Mouse (Mus musculus) activated CD4-positive, CD25-positive, alpha-beta regulatory T cell, adult 4 months (primary cell): Measurements from ENCODE around the gene Farsa. TPM values are rescaled to one million over a fixed set of nuclear protein-coding genes. Genes with fewer than 3 reads are reported as not detected.
A peak's percentile ranks its signal among the peaks of the same experiment; 100 is the strongest.

ENCODE experiments used
- ATAC-seq: one replicate; pipeline ENCODE4 v1.8.0; 2017
- polyA plus RNA-seq, 2 experiments: library from polyadenylated mRNA; unstranded; fragments of 100-300 nt; shearing (Covaris generic); gene quantifications; one replicate each; pipeline ENCODE4 v1.2.1; 2017

Farsa gene
- polyA plus RNA-seq, 2 experiments from 2014 or later, result 45.8 to 58.4 TPM

DNA sequence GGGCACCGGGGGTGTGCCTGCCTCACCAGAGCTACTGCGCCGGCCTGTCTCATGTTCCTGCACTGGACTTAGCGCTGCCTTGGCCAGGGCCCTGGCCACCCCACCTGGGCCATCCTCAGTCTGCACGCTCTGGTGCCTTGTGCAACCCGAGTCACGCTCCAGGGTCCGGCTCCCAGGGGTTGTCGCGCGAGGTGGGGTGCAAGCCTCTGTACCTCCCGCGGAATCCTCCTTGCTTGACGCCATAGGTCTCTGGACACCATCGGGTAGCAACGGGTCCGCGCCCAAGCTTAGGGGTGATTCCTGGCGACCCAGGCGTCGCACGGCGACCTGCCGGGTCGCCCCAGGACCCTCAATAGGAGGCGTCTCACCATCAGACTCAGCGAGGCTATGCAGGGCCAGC is 55.6 kb downstream of the Farsa start:
- ATAC-seq, result no peak

GRCm38 (mm10) chr8:84912895-84913501 is 56.2 kb downstream of the Farsa start:
- peak; percentile 67 for ATAC-seq

GRCm38 (mm10) chr8:84913502-84913900 is 56.7 kb downstream of the Farsa start:
- no peak for ATAC-seq

DNA sequence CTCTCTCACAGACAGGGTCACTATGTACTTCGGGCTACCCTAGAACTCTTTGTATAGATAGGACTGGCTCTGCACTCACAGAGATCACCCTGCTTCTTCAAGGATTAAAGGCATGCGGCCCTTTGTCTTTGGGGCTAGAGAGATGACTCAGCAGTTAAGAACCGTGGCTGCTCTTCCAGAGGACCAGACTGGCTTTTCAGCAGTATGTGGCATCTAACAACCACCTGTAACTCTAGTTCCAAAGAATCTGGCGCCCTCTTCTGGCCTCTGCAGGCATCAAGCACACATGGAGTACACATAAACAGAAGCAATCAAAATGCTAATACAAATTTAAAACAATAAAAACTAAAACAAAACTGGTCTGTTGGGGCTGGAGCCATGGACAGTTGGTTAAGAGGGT is 57.2 kb downstream of the Farsa start:
- no peak for ATAC-seq

DNA sequence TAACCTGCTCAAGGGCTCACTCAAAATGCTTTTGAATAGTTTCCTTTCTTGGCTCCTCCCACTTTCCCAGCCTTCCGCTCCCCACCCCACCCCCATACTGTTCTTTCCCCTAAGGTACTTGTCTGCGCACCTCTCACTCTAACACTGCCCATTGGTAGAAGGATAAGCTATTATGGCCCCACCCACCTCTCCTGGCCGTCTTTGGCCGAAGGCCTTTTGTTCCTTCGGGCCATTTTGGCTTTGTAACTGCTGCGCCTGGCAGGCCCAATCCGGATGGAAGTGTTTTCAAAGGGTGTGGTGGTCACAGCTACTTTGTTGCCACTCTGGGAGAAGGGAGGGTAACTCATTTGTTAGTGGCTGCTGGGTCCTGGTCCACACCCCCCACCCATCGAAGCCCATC is 58.5 kb downstream of the Farsa start:
- no peak for ATAC-seq

DNA sequence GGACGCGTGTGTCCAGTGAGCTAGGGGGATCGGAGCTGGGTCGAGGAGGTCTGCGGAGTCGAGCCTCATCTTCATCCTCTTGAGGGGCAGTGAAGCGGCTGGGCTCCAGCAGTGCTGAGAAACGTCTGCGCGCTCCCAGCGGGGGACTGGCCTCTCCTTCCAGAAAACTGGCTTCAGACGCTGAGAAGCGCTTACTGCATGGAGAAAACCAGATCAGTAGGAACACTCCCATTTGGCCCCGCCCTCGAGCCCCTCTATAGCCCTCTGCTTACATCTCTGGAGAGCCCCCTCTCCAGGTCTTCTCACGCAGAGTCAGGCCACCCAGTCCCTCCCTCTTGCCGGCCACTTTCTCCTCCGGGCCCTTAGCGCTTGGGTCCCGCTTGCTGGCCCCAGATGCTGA is 61.0 kb downstream of the Farsa start:
- no peak for ATAC-seq

DNA sequence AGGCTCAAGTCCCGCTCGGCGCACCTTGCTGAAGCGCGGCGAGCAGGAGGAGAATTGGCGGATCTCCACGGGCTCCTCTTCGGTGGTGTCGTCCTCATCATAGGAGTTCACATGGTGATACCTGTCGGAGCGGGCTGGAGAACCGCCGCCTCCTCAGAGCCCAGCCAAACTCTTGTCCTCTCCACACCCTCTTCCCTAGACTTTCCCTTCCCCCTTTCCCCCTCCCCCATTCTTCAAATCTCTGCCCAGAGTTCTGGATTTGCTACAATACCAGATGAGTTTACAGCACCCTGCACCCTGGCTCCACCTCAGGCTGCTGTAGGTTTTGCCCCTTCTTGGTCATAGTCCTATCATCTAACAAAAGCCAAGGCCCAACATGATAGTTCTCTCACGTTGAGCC is 61.9 kb downstream of the Farsa start:
- ATAC-seq, result no peak

Other genes with a start within 250 kb of the Farsa start
- gene Ier2, start 194.1 kb upstream of the Farsa start, polyA plus RNA-seq, result 10 to 100 TPM; 54.7 to 56.1 TPM
- 10 to 100 TPM; 32.6 to 49.8 TPM for gene Trmt1, start 170.7 kb upstream of the Farsa start, polyA plus RNA-seq
- 10 to 100 TPM in 1 of 2 experiments, 1 to 10 TPM in 1; 9.4 to 12.5 TPM for gene Nacc1, start 169.1 kb upstream of the Farsa start, polyA plus RNA-seq
- 1 to 10 TPM in 1 of 2 experiments, under 1 TPM in 1; 0.85 to 1.2 TPM for gene Lyl1, start 155.5 kb upstream of the Farsa start, polyA plus RNA-seq
- gene G430095P16Rik, start 134.0 kb upstream of the Farsa start, polyA plus RNA-seq, result 10 to 100 TPM; 20.2 to 37.5 TPM
- 1 to 10 TPM; 2.0 to 2.2 TPM for gene Nfix, start 56.6 kb upstream of the Farsa start, polyA plus RNA-seq
- 1 to 10 TPM; 4.2 to 4.5 TPM for gene Dand5, start 34.2 kb upstream of the Farsa start, polyA plus RNA-seq
- gene Gadd45gip1, start 25.5 kb upstream of the Farsa start, polyA plus RNA-seq, result 10 to 100 TPM; 18.5 to 21.5 TPM
- 100 to 1,000 TPM; 125 to 131 TPM for gene Rad23a, start 16.3 kb upstream of the Farsa start, polyA plus RNA-seq
- gene Calr, start 10.1 kb upstream of the Farsa start, polyA plus RNA-seq, result 100 to 1,000 TPM; 269 to 303 TPM
- 10 to 100 TPM in 1 of 2 experiments, 1 to 10 TPM in 1; 8.2 to 15.0 TPM for gene Syce2, start 15.1 kb downstream of the Farsa start, polyA plus RNA-seq
- gene Gcdh, start 36.9 kb downstream of the Farsa start, polyA plus RNA-seq, result 10 to 100 TPM; 11.3 to 15.1 TPM
- gene Klf1, start 44.9 kb downstream of the Farsa start, polyA plus RNA-seq, result 1 to 10 TPM in 1 of 2 experiments, not detected in 1; 1.1 TPM
- gene Dnase2a, start 51.6 kb downstream of the Farsa start, polyA plus RNA-seq, result 10 to 100 TPM; 15.1 to 18.1 TPM
- 1 to 10 TPM in 1 of 2 experiments, under 1 TPM in 1; 0.64 to 1.0 TPM for gene Mast1, start 80.4 kb downstream of the Farsa start, polyA plus RNA-seq
- not detected for gene Rtbdn, start 90.0 kb downstream of the Farsa start, polyA plus RNA-seq
- not detected for gene Gm49661, start 112.4 kb downstream of the Farsa start, polyA plus RNA-seq
- gene Prdx2, start 112.6 kb downstream of the Farsa start, polyA plus RNA-seq, result 100 to 1,000 TPM; 246 to 312 TPM
- 10 to 100 TPM; 68.9 to 91.0 TPM for gene Rnaseh2a, start 112.8 kb downstream of the Farsa start, polyA plus RNA-seq
- gene Junb, start 121.7 kb downstream of the Farsa start, polyA plus RNA-seq, result 10 to 100 TPM; 28.9 to 30.5 TPM
- gene Hook2, start 133.6 kb downstream of the Farsa start, polyA plus RNA-seq, result 1 to 10 TPM; 2.6 to 3.0 TPM
- gene Best2, start 157.5 kb downstream of the Farsa start, polyA plus RNA-seq, result not detected
- gene Asna1, start 168.3 kb downstream of the Farsa start, polyA plus RNA-seq, result 10 to 100 TPM; 55.6 to 98.1 TPM
- 10 to 100 TPM; 26.8 to 30.5 TPM for gene Trir, start 169.8 kb downstream of the Farsa start, polyA plus RNA-seq
- gene Tnpo2, start 179.9 kb downstream of the Farsa start, polyA plus RNA-seq, result 10 to 100 TPM in 1 of 2 experiments, 1 to 10 TPM in 1; 9.2 to 19.4 TPM
- gene Fbxw9, start 203.1 kb downstream of the Farsa start, polyA plus RNA-seq, result 1 to 10 TPM; 2.8 to 3.1 TPM
- gene Gm5741, start 211.0 kb downstream of the Farsa start, polyA plus RNA-seq, result not detected
- 10 to 100 TPM; 28.3 to 29.8 TPM for gene Dhps, start 214.8 kb downstream of the Farsa start, polyA plus RNA-seq
- 100 to 1,000 TPM; 132 to 134 TPM for gene Wdr83os, start 223.8 kb downstream of the Farsa start, polyA plus RNA-seq
- 10 to 100 TPM; 33.1 to 46.7 TPM for gene Wdr83, start 224.3 kb downstream of the Farsa start, polyA plus RNA-seq
- 10 to 100 TPM; 64.8 to 82.0 TPM for gene Man2b1, start 226.3 kb downstream of the Farsa start, polyA plus RNA-seq